Mouse (Mus musculus): Measurements from ENCODE around the gene Nptx1.

DNA sequence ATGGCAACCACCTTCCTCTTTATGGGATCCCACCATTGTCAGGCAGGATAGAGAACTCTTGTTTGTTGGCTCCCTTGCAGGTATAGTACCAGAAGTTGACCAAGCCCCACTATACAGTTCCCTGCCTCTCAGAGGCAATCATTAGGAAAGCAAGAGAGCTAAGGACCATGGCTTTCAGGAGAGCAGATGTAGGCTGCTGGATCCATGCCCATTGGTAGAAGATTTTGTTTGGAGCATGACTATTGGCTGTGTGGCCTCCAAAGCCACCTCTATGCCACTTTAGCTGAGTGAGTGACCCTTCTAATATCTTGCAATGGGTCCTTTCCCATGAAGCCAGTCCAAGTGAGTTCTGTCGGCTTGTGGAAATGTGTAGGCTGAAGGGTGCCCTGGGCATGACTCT, 28.2 kb downstream of the Nptx1 start:
- TF ChIP-seq CTCF (IDR thresholded peaks at IDR 0.05; ENCODE audit: low read depth) = no peak
- TF ChIP-seq EP300 (IDR thresholded peaks at IDR 0.05; ENCODE audit: low read depth) = no peak

Measured in liver, postnatal 0 days (tissue).